Mouse (Mus musculus) bone marrow, adult 2 months (tissue): ENCODE data around the gene Tmem88.

Experiments
- CTCF ChIP-seq: fragments of 200-500 bp; IDR thresholded peaks from 2 replicates; pipeline ENCODE4 v1.5.1; 2011; ENCODE audit warnings: low read length, control low read depth; ENCODE audit not compliant: control insufficient read depth, insufficient read depth
- POLR2A ChIP-seq: fragments of 200-500 bp; IDR thresholded peaks from 2 replicates; pipeline ENCODE4 v1.6.1; 2011; ENCODE audit warnings: low read depth, mild to moderate bottlenecking, control low read depth, low read length, borderline replicate concordance; ENCODE audit not compliant: control insufficient read depth

DNA sequence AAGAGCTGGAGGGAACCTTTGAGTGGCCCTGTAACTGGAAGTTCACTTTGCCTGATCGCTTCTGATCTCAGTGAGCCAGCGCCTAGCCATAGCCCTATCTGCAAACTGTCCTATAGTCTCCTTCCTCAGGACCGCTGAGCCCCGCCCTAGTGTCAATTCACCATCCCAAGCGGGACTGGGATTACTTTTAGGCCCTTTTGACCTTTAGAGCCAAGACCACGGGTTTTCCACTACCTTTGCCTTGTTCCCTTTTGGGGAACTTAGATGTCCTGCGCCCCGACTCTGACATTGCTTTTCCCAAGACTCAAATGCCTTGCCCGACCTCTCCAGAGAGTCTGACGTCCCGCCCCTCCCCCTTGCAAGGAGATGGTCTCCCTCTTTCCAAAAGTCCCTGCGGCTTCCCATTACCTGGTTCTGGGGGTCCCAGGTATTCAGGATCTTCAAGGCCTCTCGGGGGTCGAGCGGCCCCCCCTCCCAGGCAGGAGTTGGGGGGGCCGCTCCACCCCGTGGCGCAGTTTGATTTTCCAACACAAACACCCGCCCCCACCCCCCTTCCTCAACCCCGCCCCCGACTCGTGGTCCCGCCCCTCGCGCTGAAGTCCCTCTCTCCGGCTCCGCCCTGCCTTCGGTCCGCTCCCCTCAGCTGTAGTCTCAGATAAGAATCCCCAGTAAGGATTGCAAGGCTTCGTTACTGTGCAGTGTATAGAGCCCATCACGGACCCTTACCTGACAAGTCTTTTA lies 21.9 kb upstream of the Tmem88 start:
- TF ChIP-seq CTCF (no peak), POLR2A (no peak)
